Mouse (Mus musculus) CD4-positive, CD25-positive, alpha-beta regulatory T cell, adult 4 months (primary cell): ENCODE data around the gene 1700017D01Rik. TPM values are rescaled to one million over a fixed set of nuclear protein-coding genes. Genes with fewer than 3 reads are reported as not detected.
A peak's percentile ranks its signal among the peaks of the same experiment; 100 is the strongest.
"Not testable (repeated sequence)": the region's sequence is repeated elsewhere in the genome, so short reads cannot be mapped to it uniquely, and the experiment has no call there.

Experiments
- ATAC-seq: one replicate; pipeline ENCODE4 v1.8.0; 2017
- polyA plus RNA-seq, 2 experiments: library from polyadenylated mRNA; unstranded; fragments of 100-300 nt; shearing (Covaris generic); gene quantifications; one replicate each; pipeline ENCODE4 v1.2.1; 2017

The 1700017D01Rik gene
- polyA plus RNA-seq: not detected

DNA sequence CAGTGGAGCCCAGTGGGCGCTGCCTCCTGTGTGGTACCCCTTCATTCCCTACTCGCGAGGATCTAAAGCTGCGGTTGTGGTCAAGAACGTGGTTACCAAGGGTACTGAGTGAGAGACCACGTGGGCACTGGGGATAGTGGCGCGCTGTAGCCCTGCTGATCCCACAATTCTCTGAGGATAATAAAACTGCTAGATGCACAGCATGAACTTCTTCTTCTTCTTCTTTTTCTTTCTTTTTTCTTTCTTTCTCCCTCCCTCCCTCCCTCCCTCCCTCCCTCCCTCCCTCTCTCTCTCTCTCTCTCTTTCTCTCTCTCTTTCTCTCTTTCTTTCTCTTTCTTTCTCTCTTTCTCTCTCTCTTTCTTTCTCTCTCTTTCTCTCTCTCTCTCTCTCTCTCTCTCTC, at the start of gene 1700017D01Rik:
Gene 1700017D01Rik, minus strand, starts transcription at position 101 of the 400 bp plus-strand sequence.
- ATAC-seq: not testable (repeated sequence)

DNA sequence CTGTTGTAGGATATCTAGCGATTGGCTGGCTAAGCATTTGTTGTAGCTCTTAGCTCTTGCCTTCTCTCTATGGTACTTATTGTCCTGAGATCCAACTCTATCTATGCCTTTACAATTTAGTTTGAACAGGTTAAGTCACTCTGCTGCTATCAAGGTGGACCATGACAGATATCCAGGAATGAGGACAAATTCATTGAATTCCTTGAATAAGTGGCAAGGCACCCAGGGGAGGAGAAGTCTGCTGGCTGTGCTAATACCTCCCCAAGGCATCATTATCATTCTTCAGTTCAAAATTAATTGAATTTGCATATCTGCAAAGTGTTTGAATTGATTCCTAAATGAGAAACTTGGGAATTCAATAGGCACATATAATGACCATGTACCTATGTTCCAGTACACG, 46.8 kb upstream of the 1700017D01Rik start:
- ATAC-seq: no peak

DNA sequence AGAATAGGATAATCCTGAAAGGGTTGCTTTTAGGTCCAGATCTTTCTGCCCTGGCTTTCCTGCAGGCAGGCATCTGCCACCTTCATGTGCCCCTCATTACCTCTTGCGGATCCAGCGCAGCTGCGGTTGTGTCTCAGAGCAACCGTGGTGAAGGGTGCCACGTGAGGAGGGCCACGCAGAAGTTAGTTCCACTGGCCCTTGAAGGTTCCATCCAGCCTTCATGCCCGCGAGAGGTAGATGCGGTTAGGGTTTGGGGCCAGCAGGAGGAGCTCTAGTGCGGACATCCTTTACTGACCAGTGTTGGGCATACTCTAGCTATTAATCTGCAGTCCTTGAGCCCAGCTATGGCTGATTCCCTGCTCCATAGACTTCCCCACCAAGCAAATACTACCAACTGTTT, 34.5 kb upstream of the 1700017D01Rik start, which contains the start of gene 1700025F22Rik:
Gene 1700025F22Rik, minus strand, starts transcription at position 149 of the 400 bp plus-strand sequence.
- no peak for ATAC-seq

DNA sequence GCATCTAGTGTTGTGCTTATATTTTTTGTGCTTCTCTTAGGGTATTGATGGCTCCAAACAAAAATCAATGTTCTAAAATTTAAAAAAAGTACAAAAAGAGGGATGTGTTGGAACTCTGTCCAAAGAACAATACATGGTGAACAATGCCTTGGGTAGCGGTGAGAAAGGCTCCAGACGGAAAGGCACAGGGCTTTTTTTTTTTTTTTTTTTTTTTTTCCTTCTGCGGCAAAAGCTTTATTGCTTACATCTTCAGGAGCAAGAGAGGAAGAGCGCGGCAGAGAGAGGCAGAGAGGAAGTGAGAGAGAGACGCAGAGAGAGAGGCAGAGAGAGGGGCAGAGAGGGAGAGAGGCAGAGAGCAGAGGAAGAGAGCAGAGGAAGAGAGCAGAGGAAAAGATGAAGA, 27.2 kb upstream of the 1700017D01Rik start:
- ATAC-seq: not testable (repeated sequence)

DNA sequence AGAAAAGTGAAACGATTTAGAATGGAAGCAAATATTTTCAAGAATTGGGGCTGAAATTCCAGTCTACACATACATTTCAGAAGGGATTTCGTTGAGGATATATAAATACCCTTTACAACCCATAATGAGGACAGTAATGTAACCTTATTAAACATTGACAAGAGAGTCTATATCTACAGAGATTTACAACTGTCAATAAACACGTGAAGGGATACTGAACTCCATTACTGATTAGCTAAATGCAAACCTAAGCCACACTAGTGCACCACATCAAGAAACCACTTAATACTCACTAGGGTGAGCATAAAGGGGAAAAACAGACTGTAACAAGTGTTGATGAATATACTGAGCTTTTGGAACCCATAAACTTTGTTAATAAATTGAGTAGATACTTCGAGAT, 4.7 kb upstream of the 1700017D01Rik start:
- ATAC-seq: no peak

DNA sequence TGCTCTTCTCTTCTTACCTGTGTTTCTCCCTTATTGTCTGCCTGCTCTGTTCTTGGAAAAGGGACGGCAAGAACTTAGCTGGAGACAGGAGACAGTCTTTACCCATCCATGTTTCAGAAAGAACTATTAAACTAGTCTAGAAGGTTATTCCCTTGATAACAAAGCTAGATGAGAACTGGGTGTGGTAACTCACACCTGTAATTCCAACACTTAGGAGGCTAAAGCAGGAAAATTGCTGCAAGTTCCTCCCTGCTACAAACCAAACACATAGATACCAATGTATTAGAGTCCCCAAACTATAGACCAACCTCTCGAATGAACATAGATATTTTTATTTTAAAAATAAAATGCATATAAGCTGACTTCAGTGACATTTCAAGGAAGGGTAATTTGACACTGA, 4.2 kb upstream of the 1700017D01Rik start:
- ATAC-seq: no peak

DNA sequence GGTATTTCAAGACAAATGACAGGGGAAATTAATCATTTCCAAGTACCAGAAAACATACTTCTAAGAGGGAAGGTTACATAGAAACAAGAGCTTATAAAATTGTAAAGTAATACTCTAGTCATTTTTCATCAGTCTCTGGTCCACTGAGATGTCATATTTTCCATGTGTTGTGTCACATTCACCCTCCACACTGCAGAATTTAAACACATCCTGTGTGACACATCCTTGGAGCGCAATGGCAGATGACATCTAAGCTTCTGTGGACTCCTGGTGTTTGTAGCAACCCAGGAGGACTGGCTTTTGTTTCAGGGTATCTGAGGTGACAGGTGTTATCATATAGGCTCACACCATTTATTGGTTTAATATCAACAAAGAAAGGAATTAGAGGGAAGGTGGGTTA, 974 bp downstream of the 1700017D01Rik start:
- peak; percentile 61 for ATAC-seq

DNA sequence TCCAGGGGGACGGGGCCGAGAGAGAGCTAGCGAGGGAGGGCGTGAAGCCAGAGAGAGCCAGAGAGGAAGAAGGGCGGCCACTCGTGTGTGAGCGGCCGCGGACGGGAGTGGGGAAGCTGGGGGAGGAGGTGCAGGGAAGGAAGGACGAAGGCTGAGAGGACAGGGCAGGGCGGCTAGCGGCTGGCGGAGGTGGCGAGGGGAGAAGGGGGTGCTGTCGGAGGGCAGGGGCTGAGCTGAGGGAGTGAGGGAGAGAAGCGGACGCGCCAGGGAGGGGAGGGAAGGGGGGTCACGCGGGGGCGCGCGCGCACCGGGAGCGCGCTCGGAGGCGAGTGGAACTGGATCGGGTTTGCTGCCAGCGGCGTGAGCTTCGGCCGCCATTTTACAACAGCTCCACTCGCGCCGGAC, 9.7 kb downstream of the 1700017D01Rik start:
- ATAC-seq: peak; percentile 98

DNA sequence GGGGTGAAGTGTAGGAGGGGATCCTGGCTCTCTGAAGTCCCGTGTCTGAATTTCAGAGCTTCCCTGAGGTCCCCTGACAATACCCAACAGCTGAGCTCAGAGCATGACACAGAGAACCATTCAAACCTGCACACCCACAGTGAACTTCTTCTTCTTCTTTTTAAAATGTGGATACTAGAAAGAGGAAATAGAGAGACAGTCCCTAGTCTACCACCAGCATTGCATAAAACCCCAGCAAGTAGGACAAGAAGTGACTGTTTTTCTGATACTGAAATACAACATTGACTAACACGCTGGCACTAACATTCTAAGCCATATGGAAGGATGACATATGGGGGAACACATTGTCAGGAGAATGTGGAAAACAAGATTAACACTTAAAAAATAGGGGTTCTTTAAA, 11.3 kb downstream of the 1700017D01Rik start:
- no peak for ATAC-seq

DNA sequence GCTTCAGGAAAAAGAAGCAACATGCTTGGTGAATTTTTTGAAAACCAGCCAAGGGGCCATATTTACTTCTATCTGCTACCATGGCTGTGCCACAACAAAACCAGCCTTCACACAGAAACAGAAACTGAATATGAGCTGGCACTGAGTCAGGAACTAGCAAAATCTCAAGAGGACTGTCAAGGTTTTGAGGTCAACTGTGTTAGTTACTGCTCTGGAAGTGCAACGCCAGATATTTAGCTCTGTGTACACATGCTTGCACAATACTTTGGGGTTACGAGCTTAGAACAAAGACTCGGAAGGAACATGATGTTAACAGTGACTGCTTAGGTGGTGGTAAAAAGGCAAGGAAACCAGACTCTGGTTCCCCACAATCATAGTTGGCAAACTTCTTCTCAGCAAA, 22.9 kb downstream of the 1700017D01Rik start:
- ATAC-seq: peak; percentile 29

DNA sequence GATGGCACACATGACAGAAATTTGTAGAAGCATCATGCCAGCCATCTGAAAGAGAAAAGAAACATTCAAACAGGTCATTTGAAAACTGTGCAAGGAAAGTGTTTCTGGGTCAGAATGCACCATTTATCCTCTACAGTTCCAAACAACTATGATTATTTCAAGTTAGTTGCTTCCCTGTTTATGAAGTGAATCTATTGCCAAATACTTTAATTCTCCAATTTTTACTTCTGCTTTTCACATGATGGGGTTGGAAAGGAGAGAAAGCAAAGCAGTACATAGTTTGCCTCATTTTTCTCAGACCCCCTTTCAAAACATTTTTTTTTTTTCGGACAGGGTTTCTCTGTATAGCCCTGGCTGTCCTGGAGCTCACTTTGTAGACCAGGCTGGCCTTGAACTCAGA, 28.8 kb downstream of the 1700017D01Rik start:
- no peak for ATAC-seq

DNA sequence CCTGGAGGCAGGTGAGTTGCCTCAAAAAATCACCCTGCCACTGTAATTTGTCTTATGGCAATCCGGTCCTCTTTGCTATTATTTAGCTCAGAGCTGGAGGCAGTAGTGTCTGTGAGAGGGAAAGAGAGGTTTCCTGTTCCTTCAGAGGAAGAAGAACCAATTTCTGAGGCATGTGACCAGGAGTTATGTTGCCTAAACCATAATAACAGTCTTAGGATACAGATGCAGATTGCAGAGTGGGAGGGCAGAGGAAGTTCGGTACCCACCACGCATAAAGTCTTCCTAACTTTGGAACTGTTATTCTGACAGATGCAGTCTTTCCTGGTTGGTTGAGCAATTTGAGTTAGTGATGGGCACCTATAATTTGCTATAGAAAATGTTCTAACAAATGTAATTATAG, 32.3 kb downstream of the 1700017D01Rik start:
- ATAC-seq: no peak

DNA sequence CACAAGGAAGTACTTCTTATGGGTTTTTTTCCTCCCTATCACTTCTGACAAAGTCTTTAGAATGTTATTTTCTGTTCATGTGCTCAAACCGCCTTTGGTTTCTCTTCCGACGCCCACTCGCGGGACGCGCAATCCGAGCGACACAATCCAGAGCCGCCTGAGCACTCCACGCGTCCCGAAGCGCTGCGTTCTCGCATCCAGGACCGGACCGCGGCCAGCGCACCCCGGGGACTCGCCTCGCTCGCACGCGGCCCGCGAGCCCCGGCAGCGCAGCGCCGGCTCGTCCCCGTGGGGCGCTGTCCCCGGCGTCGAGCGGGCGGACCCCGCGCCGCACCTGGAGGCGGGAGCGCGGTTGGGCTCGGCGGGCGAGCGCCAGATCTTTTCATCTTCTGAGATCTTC, 38.5 kb downstream of the 1700017D01Rik start:
- peak; percentile 71 for ATAC-seq

DNA sequence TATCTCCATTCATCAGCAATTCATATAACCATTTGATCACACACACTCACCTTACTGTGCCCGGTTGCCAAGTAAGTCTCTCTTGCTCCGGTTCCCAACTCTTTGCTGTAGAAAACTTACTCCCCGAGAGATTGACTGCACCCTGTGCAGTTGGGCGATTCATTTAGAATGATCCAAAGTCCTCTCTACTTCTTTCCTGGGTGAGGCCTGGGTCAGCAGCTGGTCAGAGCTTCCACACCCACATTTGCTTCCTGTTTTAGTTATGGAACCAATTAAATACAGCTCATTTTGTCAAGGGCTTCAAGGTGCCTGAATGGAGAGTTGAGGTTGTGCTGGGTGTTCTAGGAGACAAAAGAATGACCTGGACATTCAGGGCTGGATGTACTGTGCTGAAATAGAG, 49.7 kb downstream of the 1700017D01Rik start, which contains the start of gene Ms4a8a:
Gene Ms4a8a, minus strand, starts transcription at position 169 of the 400 bp plus-strand sequence.
- ATAC-seq: no peak

DNA sequence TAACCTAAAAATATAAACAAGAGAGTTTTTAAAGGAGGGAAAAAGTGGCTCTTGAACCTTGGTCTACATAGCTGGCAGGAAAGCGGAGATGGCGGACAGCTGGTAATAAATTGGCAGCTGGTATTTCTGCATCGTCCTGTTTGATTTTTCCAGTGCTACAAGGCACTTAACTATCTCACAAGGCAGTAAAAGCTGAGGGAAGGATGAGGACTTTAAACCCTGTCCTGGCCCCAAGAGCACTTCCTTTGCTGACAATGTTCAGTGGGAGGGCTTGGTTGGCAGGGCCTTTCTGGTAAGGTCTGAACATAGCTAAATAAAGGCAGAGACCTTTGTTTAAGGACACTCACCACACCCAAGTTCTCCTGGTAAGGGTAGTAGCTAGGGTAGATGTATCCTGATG, 60.3 kb downstream of the 1700017D01Rik start:
- no peak for ATAC-seq

DNA sequence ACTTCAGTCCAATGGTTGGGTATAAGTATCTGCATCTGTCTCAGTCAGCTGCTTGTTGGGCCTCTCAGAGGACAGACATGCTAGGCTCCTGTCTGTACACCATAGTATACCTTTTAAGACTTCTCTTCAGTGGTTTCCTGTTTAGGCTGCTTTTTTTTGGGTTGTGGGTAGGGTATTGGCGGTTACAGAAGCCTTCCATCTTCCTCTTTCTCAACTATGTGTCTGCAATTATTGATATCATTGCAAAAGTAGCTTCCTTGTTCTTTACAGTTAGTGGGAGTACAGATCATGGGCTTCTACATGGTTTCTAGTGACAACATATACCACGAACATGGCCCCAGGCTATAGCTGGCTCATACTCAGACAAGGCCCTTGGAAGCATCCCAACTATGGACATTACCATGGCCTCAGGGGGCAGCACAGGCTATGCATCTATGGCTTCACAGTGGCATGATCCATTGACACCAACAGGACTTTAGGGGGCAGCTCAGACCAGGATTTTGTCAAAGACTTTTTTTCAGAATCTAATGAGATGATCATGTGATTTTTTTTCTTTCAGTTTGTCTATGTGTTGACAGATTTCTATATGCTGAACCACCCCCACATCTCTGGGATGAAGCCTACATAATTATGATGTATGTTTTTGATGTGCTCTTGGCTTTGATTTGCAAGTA, 65.3 kb downstream of the 1700017D01Rik start:
- peak; percentile 86 for ATAC-seq

DNA sequence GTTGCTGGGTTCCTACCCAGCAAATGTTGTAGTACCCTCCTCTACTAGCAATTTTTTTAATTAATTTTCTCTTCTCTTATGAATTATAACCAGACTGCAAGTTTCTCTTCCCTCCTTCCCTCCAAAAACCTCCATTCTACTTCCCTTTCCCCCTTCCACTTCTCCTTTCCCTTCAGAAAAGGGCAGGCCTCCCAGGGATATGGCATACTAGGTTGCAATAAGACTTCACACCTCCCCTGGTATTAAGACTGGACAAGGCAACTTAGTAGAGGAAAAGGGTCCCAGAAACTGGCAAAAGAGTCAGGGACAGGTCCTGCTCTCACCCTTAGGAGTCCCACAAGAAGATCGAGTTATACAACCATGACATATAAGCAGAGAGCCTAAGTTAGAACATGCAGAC, 69.8 kb downstream of the 1700017D01Rik start:
- ATAC-seq: no peak

DNA sequence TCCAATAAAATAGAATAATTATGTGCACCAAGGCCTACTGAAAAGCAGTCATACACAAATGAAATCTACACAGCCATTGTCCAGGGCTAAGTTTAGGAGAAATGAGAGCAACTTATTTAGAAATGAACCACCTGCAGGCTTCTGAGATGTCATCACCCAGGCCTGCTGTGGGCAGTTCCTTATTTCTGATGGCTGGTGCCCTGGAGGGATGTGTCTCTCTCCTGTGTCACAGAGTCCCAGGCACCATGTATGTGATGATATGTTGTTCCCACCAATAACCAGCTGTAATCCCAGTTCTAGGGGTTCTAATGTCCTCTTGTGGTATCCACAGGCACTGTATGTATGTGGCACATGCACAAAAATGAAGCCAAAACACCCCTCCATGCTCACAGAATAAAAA, 70.7 kb downstream of the 1700017D01Rik start:
- no peak for ATAC-seq

DNA sequence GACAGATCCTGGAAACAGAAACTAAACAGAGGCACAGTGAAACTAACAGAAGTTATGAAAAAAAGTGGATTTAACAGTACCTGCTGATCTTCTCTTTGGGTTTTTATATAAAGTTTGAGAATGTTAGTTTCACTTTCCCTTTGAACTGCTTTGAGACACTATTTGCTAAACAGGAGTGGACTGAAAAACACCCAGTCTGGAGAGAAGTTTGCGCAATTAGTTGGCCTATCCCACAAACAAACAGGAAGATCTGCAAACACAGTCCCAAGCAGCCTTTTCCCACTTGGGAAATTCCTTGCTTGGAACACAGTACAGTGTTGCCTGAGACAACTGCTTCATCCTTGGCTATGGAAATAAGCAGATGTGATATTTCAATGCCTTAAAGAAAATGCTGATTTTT, 75.0 kb downstream of the 1700017D01Rik start:
- peak; percentile 67 for ATAC-seq

DNA sequence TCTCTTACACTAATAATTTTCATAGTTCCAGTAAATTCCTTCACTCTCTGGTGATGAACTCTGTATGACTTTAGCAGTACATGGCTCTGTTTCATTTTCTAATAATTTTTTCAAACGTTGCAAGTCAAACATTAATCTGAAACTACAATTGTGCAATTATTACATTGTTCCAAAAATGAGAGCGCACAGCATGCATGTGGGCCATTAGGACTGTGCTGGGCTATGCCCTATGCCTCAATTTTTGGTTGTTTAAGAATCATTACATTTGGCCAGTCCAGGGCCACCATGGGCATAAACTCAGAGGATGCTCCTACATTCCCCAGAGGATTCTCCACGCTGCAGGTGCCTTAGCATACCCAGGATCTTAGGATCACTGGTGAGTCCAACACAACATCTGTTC, 77.4 kb downstream of the 1700017D01Rik start:
- ATAC-seq: no peak

DNA sequence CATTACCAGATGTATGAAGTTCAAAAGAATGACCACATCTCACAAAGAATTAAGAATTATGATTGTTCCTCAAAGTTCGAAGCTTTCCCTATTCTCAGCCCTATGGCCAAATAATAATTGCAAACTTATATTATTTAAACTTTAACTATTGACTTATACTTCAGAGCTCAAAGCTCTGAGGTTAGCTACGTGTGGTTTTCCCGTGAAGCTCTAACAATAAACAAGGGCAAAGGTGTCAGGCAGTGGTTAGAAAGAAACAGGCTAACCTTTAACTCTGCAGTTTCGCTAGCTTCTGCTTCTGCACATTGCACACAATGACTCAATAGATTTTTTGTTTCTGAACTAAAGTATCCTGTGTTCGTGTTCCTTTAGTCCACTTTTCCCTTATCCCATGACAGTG, 77.8 kb downstream of the 1700017D01Rik start:
- ATAC-seq: peak; percentile 56

DNA sequence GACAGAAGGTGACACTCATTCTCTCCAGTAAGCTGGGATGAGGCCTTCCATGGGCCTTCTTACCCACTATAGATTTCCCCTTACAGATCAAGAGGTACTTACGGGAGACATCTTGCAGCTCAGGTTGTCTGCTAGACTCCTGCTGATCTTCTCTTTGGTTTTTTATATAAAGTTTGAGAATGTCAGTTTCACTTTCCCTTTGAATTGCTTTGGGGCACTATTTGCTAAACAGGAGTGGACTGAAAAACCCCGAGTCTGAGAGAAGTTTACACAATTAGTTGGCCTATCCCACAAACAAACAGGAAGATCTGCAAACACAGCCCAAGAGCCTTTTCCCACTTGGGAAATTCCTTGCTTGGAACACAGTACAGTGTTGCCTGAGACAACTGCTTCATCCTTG, 80.4 kb downstream of the 1700017D01Rik start:
- ATAC-seq: peak; percentile 49

DNA sequence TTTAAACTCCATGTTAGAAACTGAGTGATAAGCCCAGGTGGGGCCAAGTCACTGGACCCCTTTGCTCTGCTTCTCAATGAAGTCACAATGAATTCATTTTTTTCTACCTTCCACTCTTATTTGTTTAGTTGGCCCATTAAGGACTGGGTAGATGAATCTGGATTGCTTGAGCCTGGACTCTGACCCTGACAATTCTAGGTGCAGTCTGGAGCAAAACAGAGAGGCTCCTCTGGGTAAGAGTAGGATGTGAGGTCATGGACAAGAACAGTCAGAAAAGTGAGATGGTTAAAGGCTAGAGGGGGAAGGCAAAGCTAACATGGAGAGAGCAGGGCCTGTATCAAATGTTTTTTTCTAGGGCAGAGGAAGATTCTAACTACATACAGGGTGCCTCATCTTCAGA, 81.2 kb downstream of the 1700017D01Rik start:
- ATAC-seq: no peak

DNA sequence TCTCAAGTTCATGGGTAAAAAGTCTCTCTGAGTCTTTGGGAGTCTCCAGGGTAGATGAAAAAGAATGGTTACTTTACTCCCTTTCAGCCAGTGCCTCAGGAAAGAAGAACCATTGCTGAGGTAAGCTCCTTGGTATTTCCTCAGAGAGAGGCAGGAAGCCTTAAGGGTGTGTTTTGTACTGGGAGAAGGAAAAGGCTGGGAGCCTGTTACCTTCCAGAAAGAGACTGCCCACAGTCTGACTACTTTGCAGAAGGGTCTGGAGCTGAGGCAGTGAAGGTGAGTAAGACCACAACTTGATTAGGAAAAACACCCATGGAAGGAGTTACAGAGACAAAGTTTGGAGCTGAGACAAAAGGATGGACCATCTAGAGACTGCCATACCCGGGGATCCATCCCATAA, 82.2 kb downstream of the 1700017D01Rik start:
- no peak for ATAC-seq

DNA sequence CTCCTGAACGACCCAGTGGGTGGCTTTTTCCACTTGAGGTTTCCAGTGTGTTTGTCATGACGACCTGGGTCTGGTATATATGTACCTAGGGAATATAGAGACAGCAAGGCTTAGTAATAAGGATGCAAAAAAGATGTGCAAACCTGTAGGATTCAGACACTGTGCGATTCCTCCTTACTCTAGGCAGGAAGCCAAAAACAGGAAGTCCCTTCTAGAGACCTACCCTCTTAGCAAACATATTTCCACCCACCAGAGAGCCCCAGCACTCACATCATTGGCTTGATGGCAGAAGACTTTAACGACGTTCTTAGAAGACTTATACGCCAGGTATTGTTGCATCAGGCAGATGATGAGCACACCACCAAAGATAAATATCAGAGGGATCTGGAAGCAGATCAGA, 82.7 kb downstream of the 1700017D01Rik start:
- ATAC-seq: peak; percentile 48
